Mouse (Mus musculus) splenic B cell, adult 2 months (primary cell): ENCODE measurements at regions not wholly inside any gene's neighbourhood (a gene's known extent, or its start where the extent isn't known, plus 50 kb on each side); places are given as distances from the start of the nearest gene placed in this dataset.

Experiments used
- DNase-seq: peaks from one replicate; pipeline ENCODE4 v3.0.0-alpha.2; 2011; ENCODE audit warnings: low read depth, low spot score
- H3K27me3 ChIP-seq: 2 replicates; pipeline ENCODE4 v1.6.1; 2012; ENCODE audit warnings: mild to moderate bottlenecking, low read length, moderate library complexity, mixed read lengths; ENCODE audit not compliant: control insufficient read depth, poor library complexity, insufficient read depth, severe bottlenecking
- H3K36me3 ChIP-seq: 2 replicates; pipeline ENCODE4 v1.6.1; 2012; ENCODE audit warnings: mild to moderate bottlenecking, low read length, moderate library complexity, mixed read lengths; ENCODE audit not compliant: control insufficient read depth, poor library complexity, insufficient read depth, severe bottlenecking

DNA sequence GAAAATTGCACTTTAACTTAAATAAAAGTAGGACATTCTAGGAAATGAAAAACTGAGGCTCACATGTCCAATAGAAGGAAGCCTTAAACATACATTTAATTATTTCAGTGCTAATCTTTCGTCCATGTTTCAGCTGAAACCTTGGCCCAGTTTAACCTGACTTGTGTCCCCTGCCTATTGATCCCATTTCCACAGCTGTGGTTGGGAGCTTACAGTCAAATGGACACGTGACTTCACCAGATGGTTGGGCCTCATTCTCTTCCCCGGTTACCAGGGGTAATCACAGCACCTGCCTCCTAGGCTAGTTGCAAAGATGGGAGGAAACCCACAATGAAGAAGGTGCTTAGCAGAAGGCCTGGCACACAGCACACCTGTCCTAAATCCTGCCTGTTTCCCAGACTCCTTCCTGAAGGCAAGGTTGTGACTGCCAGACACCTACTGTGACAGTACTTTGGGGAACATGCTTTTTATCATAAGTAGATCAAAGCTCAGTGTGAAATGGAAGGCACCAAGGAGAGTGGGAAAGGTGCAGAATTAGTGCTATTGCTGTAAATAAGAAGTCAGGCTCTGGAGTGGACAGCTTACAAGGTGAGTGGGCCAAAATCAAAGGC, 52.4 kb upstream of the Gadd45a start:
- Histone ChIP-seq H3K36me3 (no peaks in the 10 kb centered on the region), H3K27me3 (no peaks in the 10 kb centered on the region)
- no peak for DNase-seq

DNA sequence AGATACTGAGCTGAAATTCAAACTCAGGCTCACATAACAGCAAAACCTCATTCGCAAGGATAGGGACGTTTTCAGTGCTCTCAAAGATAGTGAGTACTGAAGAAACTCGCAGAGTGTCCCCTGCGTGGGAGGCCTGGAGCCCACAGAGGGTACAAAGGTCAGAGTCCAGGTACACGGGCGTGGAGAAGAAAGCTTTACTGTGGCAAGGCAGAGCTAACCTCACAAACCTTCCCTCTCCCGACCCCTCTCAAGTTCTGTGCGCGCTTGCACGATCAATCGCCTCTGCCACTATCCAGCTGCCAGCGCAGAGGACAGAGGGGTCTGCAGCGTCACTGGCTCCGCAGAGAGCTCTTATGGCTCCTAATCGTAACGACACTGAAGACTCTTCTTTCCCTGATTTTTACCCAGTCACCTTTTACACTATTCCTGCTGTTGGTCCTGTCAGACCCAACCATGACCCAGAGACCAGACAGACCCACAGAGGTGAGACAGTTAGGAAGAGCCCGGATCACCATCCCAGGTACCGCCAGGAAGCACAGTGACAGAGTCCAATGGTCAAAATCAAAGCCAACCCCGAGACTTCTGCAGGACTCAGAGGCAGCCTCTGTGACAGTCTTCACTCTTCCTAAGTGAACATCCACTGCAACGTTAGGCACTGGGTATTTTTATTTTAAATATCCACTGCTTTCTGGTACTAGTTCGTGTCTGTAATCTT, 51.6 kb upstream of the Gadd45a start:
- no peaks in the 10 kb centered on the region for H3K36me3 ChIP-seq
- no peaks in the 10 kb centered on the region for H3K27me3 ChIP-seq
- no peak for DNase-seq

DNA sequence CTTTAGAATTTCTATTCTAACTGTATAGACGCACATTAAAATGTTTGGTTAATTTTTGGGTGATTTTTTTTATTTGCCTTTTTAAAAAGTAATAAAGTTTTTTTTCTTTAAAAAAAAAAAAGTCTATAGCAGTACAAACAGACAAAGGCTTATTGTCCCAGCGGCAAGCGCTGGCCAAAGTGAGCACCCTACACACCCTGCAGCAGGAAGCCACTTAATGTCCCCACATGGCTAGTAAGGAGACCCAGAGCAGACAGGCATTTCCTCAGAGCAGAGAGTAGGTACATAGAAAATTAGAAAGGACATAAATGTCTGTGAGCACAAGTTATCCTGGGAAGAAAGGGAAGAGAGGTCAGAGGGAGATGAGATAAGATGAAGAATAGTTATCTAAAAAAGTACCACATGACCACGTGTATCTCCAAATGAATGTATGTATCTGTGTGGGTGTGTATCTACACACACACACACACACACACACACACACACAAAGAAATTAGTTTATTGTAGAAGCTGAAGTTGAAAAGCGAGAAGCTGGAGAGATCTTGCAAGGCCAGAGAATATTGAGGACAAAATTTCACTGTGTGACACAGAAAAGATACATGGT, 50.7 kb upstream of the Gadd45a start:
- no peaks in the 10 kb centered on the region for H3K36me3 ChIP-seq
- DNase-seq = no peak
- no peaks in the 10 kb centered on the region for H3K27me3 ChIP-seq

DNA sequence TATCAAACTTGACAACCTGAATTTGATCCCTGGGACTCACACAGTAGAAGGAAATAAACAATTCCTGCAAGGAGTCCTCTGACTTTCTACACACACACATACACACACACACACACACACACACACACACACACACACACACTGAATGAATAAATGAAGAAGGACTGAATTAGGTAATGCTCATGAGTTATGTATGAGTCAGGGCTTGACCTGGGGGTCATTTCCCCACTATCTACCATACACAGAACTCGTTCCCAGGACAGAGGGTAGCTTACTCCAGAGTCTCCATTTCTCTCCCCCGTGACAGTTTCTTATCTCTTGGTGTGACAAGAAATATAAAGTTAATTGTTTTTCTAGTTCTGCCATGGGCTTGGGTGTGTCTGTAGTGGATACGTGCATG, 50.1 kb upstream of the Gadd45a start:
- H3K27me3 ChIP-seq = no peaks in the 10 kb centered on the region
- no peak for DNase-seq

More for the DNA sequence above, 50.1 kb upstream of the Gadd45a start:
- no peaks in the 10 kb centered on the region for H3K36me3 ChIP-seq
